Mouse (Mus musculus) ZHBTc4 (cell line): ENCODE measurements at regions not wholly inside any gene's neighbourhood (a gene's known extent, or its start where the extent isn't known, plus 50 kb on each side); places are given as distances from the start of the nearest gene placed in this dataset.

Experiments
- DNase-seq: peaks from one replicate; pipeline ENCODE4 v3.0.0-alpha.2; 2011; ENCODE audit warnings: low read depth, low spot score

- DNase-seq, result peak; percentile 18
Observed at GRCm38 (mm10) chr1:130524744-130525143, 62.2 kb upstream of the Cd55 start.

GRCm38 (mm10) chr1:130517868-130518267, 55.3 kb upstream of the Cd55 start:
- DNase-seq, result no peak

- no peak for DNase-seq
Observed at GRCm38 (mm10) chr1:130516641-130517040, 54.1 kb upstream of the Cd55 start.

GRCm38 (mm10) chr1:130515316-130515715, 52.8 kb upstream of the Cd55 start:
- no peak for DNase-seq

GRCm38 (mm10) chr1:130513482-130513881, 50.9 kb upstream of the Cd55 start:
- DNase-seq, result peak; percentile 21

- DNase-seq, result no peak
Observed at GRCm38 (mm10) chr1:130512798-130513405, 50.4 kb upstream of the Cd55 start.
